Mouse (Mus musculus): ENCODE data around the gene Vmn1r39. TPM values are rescaled to one million over a fixed set of nuclear protein-coding genes. Genes with fewer than 3 reads are reported as not detected.
A peak's percentile ranks its signal among the peaks of the same experiment; 100 is the strongest.
"Not testable (repeated sequence)": the region's sequence is repeated elsewhere in the genome, so short reads cannot be mapped to it uniquely, and the experiment has no call there.

The Vmn1r39 gene
- total RNA-seq (2014; fragmentation: Nextera tagmentation) (not detected in 2 replicates), total RNA-seq (2017) (not detected in 2 replicates)

GRCm38 (mm10) chr6:66810509-66810908, at the start of gene Vmn1r39:
Vmn1r39 (minus strand) TSS chr6:66810609.
- no peak for ATAC-seq (replicated peaks; ENCODE audit: poor library complexity, severe bottlenecking)

DNA sequence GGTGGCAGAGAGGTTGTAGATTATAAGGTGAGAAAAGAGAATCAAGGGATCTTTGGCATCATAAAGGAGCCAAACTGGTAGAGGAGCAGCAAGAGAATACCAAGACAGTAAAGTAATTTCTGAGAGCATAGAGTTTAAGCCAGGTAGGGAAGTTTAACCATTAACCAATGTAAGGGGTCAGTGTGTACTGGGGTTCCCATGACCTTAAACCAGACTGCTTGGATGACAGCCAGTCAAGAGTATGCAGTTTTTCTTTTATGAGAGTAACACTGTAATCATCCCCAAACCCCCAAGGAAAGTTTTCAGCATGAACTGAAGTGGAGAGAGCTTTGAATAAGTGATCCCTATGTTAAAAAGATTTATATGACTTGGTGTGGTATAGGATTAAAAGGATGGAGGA, 49.0 kb upstream of the Vmn1r39 start:
- no peak for ATAC-seq (replicated peaks; ENCODE audit: poor library complexity, severe bottlenecking)

- ATAC-seq (replicated peaks; ENCODE audit: poor library complexity, severe bottlenecking) = no peak
These were observed 47.9 kb upstream of the Vmn1r39 start for GRCm38 (mm10) chr6:66858356-66858755.

DNA sequence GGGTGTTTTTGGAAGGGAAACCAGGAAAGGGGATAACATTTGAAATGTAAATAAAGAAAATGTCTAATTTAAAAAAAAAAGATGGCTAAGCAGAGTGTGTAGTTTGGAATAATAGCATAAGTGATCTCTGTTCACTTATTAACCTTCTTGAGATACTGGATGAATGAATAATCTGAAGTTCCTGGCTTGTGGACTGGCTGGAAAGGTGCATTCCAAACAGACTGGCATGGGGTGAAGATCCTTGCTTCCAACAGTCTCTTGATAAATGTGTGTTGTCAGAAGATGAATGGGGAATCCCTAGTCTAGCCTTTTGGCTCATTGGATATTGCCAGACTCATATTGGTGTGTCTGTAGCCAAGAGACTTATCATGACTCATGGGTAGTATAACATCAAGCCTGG, 45.8 kb upstream of the Vmn1r39 start:
- no peak for ATAC-seq (replicated peaks; ENCODE audit: poor library complexity, severe bottlenecking)

GRCm38 (mm10) chr6:66848936-66849335, 38.5 kb upstream of the Vmn1r39 start:
- ATAC-seq (replicated peaks; ENCODE audit: poor library complexity, severe bottlenecking) = peak; percentile 71

- not testable (repeated sequence) for ATAC-seq (replicated peaks; ENCODE audit: poor library complexity, severe bottlenecking)
These were observed 30.2 kb upstream of the Vmn1r39 start for GRCm38 (mm10) chr6:66840631-66841030.

- no peak for ATAC-seq (replicated peaks; ENCODE audit: poor library complexity, severe bottlenecking)
These were observed 26.5 kb upstream of the Vmn1r39 start for GRCm38 (mm10) chr6:66836932-66837331.

- ATAC-seq (replicated peaks; ENCODE audit: poor library complexity, severe bottlenecking) = no peak
These were observed 4.1 kb downstream of the Vmn1r39 start for GRCm38 (mm10) chr6:66806311-66806710.

GRCm38 (mm10) chr6:66805713-66806112, 4.7 kb downstream of the Vmn1r39 start:
- no peak for ATAC-seq (replicated peaks; ENCODE audit: poor library complexity, severe bottlenecking)

DNA sequence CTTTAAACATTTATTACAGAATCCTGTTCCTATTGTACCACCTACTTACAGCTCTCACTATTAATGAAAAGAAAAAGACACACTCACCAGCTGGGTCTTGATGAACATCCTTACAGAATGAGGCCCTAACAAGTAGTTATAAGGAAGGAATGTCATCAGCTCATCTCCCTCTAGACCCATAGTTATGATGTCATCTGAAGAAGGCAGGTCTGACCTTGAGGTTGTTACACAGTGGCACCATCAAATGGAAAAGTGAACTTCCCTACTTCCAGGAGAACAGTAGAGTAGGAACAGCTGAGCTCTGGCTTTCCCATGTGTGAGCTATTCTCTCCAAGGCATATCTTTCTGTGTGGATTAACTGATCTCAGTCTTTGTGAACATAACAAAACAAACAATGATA, 27.9 kb downstream of the Vmn1r39 start, which contains the start of gene Vmn1r38:
TSS of gene Vmn1r38 (minus strand) at position 101 of the 400 bp plus-strand sequence.
- not testable (repeated sequence) for ATAC-seq (replicated peaks; ENCODE audit: poor library complexity, severe bottlenecking)

Other genes starting within 250 kb of the Vmn1r39 start
- gene Vmn1r33, start 192.3 kb downstream of the Vmn1r39 start, total RNA-seq (2014; fragmentation: Nextera tagmentation) = not detected in 2 replicates
- gene Vmn1r33, start 192.3 kb downstream of the Vmn1r39 start, total RNA-seq (2017) = not detected in 2 replicates
- gene Vmn1r34, start 166.7 kb downstream of the Vmn1r39 start, total RNA-seq (2014; fragmentation: Nextera tagmentation) = not detected in 2 replicates
- gene Vmn1r34, start 166.7 kb downstream of the Vmn1r39 start, total RNA-seq (2017) = not detected in 2 replicates
- not detected in 2 replicates for gene Vmn1r35, start 124.7 kb downstream of the Vmn1r39 start, total RNA-seq (2014; fragmentation: Nextera tagmentation)
- not detected in 2 replicates for gene Vmn1r35, start 124.7 kb downstream of the Vmn1r39 start, total RNA-seq (2017)
- not detected in 2 replicates for gene Vmn1r36, start 91.4 kb downstream of the Vmn1r39 start, total RNA-seq (2014; fragmentation: Nextera tagmentation)
- gene Vmn1r36, start 91.4 kb downstream of the Vmn1r39 start, total RNA-seq (2017) = not detected in 2 replicates
- not detected in 2 replicates for gene Vmn1r37, start 81.2 kb downstream of the Vmn1r39 start, total RNA-seq (2014; fragmentation: Nextera tagmentation)
- gene Vmn1r37, start 81.2 kb downstream of the Vmn1r39 start, total RNA-seq (2017) = not detected in 2 replicates
- gene Vmn1r38, start 28.0 kb downstream of the Vmn1r39 start, total RNA-seq (2014; fragmentation: Nextera tagmentation) = not detected in 2 replicates
- not detected in 2 replicates for gene Vmn1r38, start 28.0 kb downstream of the Vmn1r39 start, total RNA-seq (2017)
- gene Gng12, start 85.8 kb upstream of the Vmn1r39 start, total RNA-seq (2014; fragmentation: Nextera tagmentation) = 144 and 151 TPM in 2 replicates
- 116 and 143 TPM in 2 replicates for gene Gng12, start 85.8 kb upstream of the Vmn1r39 start, total RNA-seq (2017)
- 6.2 and 12.7 TPM in 2 replicates for gene Gadd45a, start 226.8 kb upstream of the Vmn1r39 start, total RNA-seq (2014; fragmentation: Nextera tagmentation)
- gene Gadd45a, start 226.8 kb upstream of the Vmn1r39 start, total RNA-seq (2017) = 52.5 and 66.5 TPM in 2 replicates